Mouse (Mus musculus) lung, postnatal 0 days (tissue): ENCODE data around the gene Dtwd1.

Experiments
- CTCF ChIP-seq: IDR thresholded peaks from 2 replicates; pipeline ENCODE4 v1.5.1; 2016; ENCODE audit warnings: antibody characterized with exemption, mild to moderate bottlenecking
- EP300 ChIP-seq: IDR thresholded peaks from 2 replicates; pipeline ENCODE4 v1.6.1; 2016; ENCODE audit warnings: antibody characterized with exemption, mild to moderate bottlenecking, control low read depth

DNA sequence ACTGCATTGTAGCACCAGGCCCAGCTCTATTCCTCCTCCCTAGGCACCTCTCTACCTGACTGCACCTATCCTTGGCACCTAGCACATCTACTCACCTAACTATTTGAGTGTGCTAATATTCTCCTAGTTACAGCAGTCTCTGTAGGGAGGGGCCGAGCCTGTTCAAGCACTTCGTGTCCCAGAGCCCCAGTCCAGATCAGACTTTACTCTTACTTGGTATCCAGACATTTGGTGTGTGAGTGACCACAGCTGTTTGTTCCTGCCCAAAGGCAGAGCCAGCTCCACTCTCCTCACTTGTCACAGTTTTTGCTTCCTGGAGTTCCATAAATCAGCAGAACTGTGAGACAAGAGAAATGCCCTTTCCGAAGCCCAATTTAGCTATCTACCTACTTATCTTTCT is 47.0 kb downstream of the Dtwd1 start:
- TF ChIP-seq EP300 (no peak), CTCF (no peak)
